Mouse (Mus musculus): ENCODE measurements around the gene Chrm3. TPM values are rescaled to one million over a fixed set of nuclear protein-coding genes. Genes with fewer than 3 reads are reported as not detected.
A peak's percentile ranks its signal among the peaks of the same experiment; 100 is the strongest.

Gene Chrm3
- polyA plus RNA-seq, 1 experiment from 2014 or later: 6.9 TPM

GRCm38 (mm10) chr13:9932714-9933113 lies 427.9 kb downstream of the Chrm3 start:
- no peak overlapping the region for H3K4me3 ChIP-seq (ENCODE audit: low read depth, low read length)
- WGBS: 57% methylated on average over 4 of the region's 4 CpGs
- no peaks in the 10 kb centered on the region for H3K36me3 ChIP-seq (ENCODE audit: control insufficient read depth, insufficient read depth, low read length)
- H3K9me3 ChIP-seq (ENCODE audit: control insufficient read depth, low read depth, low read length): no peaks in the 10 kb centered on the region
- no peak overlapping the region for H3K9ac ChIP-seq (replicated peaks; ENCODE audit: low read depth, low read length)
- no peak for ATAC-seq (ENCODE audit: insufficient number of reproducible peaks, insufficient read depth, low FRiP score, low read depth)
- H3K4me2 ChIP-seq (replicated peaks; ENCODE audit: low read depth, low read length): no peak overlapping the region
- no peaks in the 10 kb centered on the region for H3K27me3 ChIP-seq (ENCODE audit: control insufficient read depth, insufficient read depth, low read length)
- no peaks in the 10 kb centered on the region for H3K4me1 ChIP-seq (ENCODE audit: control insufficient read depth, insufficient read depth, low read length)
- H3K27ac ChIP-seq (ENCODE audit: low read length): no peak overlapping the region

- H3K36me3 ChIP-seq (ENCODE audit: control insufficient read depth, insufficient read depth, low read length): no peaks in the 10 kb centered on the region
These were observed 430.0 kb downstream of the Chrm3 start for GRCm38 (mm10) chr13:9930606-9931005.

DNA sequence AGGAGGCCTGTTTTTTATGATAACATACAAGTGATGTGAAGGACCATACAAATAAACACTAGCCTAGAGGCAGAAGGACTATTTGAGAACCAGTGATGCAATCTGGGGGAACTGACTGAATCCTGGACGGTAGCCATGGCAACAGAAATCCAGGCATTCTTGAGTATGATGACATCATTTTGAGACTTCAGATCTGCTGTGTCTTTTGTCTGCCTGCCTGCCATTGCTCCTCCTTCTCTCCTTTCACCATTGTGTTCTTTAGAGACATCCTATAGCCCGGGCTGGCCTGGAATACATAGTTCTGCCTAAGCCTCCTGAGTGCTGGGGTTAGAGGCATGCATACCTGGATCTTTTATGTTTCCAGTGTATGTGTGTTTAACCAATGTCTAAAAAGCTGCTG lies 430.7 kb downstream of the Chrm3 start:
- ATAC-seq (ENCODE audit: insufficient number of reproducible peaks, insufficient read depth, low FRiP score, low read depth): peak; percentile 23; the same call in 1 of the 2 replicates
- 69% methylated on average over 2 of the region's 2 CpGs for WGBS
- H3K4me3 ChIP-seq (ENCODE audit: low read depth, low read length): no peak overlapping the region
- no peak overlapping the region for H3K4me2 ChIP-seq (replicated peaks; ENCODE audit: low read depth, low read length)
- H3K4me1 ChIP-seq (ENCODE audit: control insufficient read depth, insufficient read depth, low read length): no peaks in the 10 kb centered on the region
- H3K9ac ChIP-seq (replicated peaks; ENCODE audit: low read depth, low read length): no peak overlapping the region
- H3K27ac ChIP-seq (ENCODE audit: low read length): no peak overlapping the region
- no peaks in the 10 kb centered on the region for H3K9me3 ChIP-seq (ENCODE audit: control insufficient read depth, low read depth, low read length)
- no peaks in the 10 kb centered on the region for H3K36me3 ChIP-seq (ENCODE audit: control insufficient read depth, insufficient read depth, low read length)
- no peaks in the 10 kb centered on the region for H3K27me3 ChIP-seq (ENCODE audit: control insufficient read depth, insufficient read depth, low read length)

More at GRCm38 (mm10) chr13:9930606-9931005, 430.0 kb downstream of the Chrm3 start:
- H3K27me3 ChIP-seq (ENCODE audit: control insufficient read depth, insufficient read depth, low read length): no peaks in the 10 kb centered on the region
- H3K27ac ChIP-seq (ENCODE audit: low read length): no peak overlapping the region
- no peak overlapping the region for H3K9ac ChIP-seq (replicated peaks; ENCODE audit: low read depth, low read length)
- H3K9me3 ChIP-seq (ENCODE audit: control insufficient read depth, low read depth, low read length): no peaks in the 10 kb centered on the region
- no peaks in the 10 kb centered on the region for H3K4me1 ChIP-seq (ENCODE audit: control insufficient read depth, insufficient read depth, low read length)
- H3K4me2 ChIP-seq (replicated peaks; ENCODE audit: low read depth, low read length): no peak overlapping the region
- H3K4me3 ChIP-seq (ENCODE audit: low read depth, low read length): no peak overlapping the region
- 79% methylated on average over 1 of the region's 1 CpGs for WGBS
- no peak for ATAC-seq (ENCODE audit: insufficient number of reproducible peaks, insufficient read depth, low FRiP score, low read depth)

DNA sequence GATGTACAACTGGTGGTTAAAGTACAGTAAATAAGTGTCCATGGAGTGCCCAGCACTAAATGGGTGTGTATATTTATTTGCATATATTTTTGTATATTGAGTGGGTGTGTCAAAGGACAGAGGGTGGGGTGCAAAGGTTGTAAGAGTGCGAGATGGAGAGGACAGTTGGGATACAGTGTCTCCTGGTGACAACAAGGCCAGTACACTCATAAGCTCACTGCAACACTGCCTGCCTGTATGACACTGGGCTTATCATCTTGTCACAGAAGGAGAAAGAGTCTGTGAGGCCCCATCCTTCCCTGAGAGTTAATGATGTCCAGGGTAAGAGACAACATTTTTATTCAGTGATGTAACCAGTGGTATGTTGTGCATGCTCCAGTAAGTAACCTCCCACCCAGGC lies 439.5 kb downstream of the Chrm3 start:
- Histone ChIP-seq H3K4me3 (ENCODE audit: low read depth, low read length) (no peak overlapping the region), H3K36me3 (ENCODE audit: control insufficient read depth, insufficient read depth, low read length) (no peaks in the 10 kb centered on the region), H3K27me3 (ENCODE audit: control insufficient read depth, insufficient read depth, low read length) (no peaks in the 10 kb centered on the region), H3K4me2 (replicated peaks; ENCODE audit: low read depth, low read length) (no peak overlapping the region), H3K4me1 (ENCODE audit: control insufficient read depth, insufficient read depth, low read length) (no peaks in the 10 kb centered on the region), H3K9ac (replicated peaks; ENCODE audit: low read depth, low read length) (no peak overlapping the region), H3K9me3 (ENCODE audit: control insufficient read depth, low read depth, low read length) (no peaks in the 10 kb centered on the region), H3K27ac (ENCODE audit: low read length) (no peak overlapping the region)
- no peak for ATAC-seq (ENCODE audit: insufficient number of reproducible peaks, insufficient read depth, low FRiP score, low read depth)
- WGBS: 70% methylated on average over 1 of the region's 1 CpGs

DNA sequence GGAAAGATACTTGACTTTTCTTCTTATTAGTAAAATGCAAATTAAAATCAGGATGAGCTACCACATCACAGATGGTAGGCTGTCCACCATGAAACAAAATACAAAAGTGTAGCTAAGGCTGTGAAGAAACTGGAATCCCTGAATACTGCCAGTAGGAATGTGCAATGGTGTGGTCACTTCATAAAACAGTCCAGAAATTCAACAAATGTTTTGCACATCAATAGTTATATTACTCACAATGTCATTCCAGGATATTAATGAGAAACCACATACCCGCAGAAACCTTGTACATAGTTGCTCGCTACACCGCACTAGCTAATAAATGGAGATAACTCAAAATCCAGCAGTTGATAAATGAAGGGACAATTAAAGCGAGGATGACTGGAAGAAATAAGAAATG lies 447.9 kb downstream of the Chrm3 start:
- no peak overlapping the region for H3K9ac ChIP-seq (replicated peaks; ENCODE audit: low read depth, low read length)
- H3K27ac ChIP-seq (ENCODE audit: low read length): no peak overlapping the region
- WGBS: 86% methylated on average over 4 of the region's 4 CpGs
- H3K36me3 ChIP-seq (ENCODE audit: control insufficient read depth, insufficient read depth, low read length): no peaks in the 10 kb centered on the region
- no peak overlapping the region for H3K4me2 ChIP-seq (replicated peaks; ENCODE audit: low read depth, low read length)
- ATAC-seq (ENCODE audit: insufficient number of reproducible peaks, insufficient read depth, low FRiP score, low read depth): no peak
- no peaks in the 10 kb centered on the region for H3K27me3 ChIP-seq (ENCODE audit: control insufficient read depth, insufficient read depth, low read length)
- no peaks in the 10 kb centered on the region for H3K4me1 ChIP-seq (ENCODE audit: control insufficient read depth, insufficient read depth, low read length)
- no peaks in the 10 kb centered on the region for H3K9me3 ChIP-seq (ENCODE audit: control insufficient read depth, low read depth, low read length)
- no peak overlapping the region for H3K4me3 ChIP-seq (ENCODE audit: low read depth, low read length)

GRCm38 (mm10) chr13:9908707-9909106 lies 451.9 kb downstream of the Chrm3 start:
- 87% methylated on average over 2 of the region's 2 CpGs for WGBS

GRCm38 (mm10) chr13:9907202-9907601 lies 453.4 kb downstream of the Chrm3 start:
- Histone ChIP-seq H3K9ac (replicated peaks; ENCODE audit: low read depth, low read length) (no peak overlapping the region), H3K27ac (ENCODE audit: low read length) (no peak overlapping the region), H3K9me3 (ENCODE audit: control insufficient read depth, low read depth, low read length) (no peaks in the 10 kb centered on the region), H3K4me2 (replicated peaks; ENCODE audit: low read depth, low read length) (no peak overlapping the region), H3K27me3 (ENCODE audit: control insufficient read depth, insufficient read depth, low read length) (no peaks in the 10 kb centered on the region), H3K4me3 (ENCODE audit: low read depth, low read length) (no peak overlapping the region), H3K36me3 (ENCODE audit: control insufficient read depth, insufficient read depth, low read length) (no peaks in the 10 kb centered on the region), H3K4me1 (ENCODE audit: control insufficient read depth, insufficient read depth, low read length) (no peaks in the 10 kb centered on the region)
- WGBS: 62% methylated on average over 3 of the region's 3 CpGs
- no peak for ATAC-seq (ENCODE audit: insufficient number of reproducible peaks, insufficient read depth, low FRiP score, low read depth)

More at GRCm38 (mm10) chr13:9908707-9909106, 451.9 kb downstream of the Chrm3 start:
- H3K4me3 ChIP-seq (ENCODE audit: low read depth, low read length): no peak overlapping the region
- no peak overlapping the region for H3K4me2 ChIP-seq (replicated peaks; ENCODE audit: low read depth, low read length)
- H3K9me3 ChIP-seq (ENCODE audit: control insufficient read depth, low read depth, low read length): no peaks in the 10 kb centered on the region
- no peaks in the 10 kb centered on the region for H3K36me3 ChIP-seq (ENCODE audit: control insufficient read depth, insufficient read depth, low read length)
- no peak for ATAC-seq (ENCODE audit: insufficient number of reproducible peaks, insufficient read depth, low FRiP score, low read depth)
- no peak overlapping the region for H3K27ac ChIP-seq (ENCODE audit: low read length)
- H3K27me3 ChIP-seq (ENCODE audit: control insufficient read depth, insufficient read depth, low read length): no peaks in the 10 kb centered on the region
- no peaks in the 10 kb centered on the region for H3K4me1 ChIP-seq (ENCODE audit: control insufficient read depth, insufficient read depth, low read length)
- H3K9ac ChIP-seq (replicated peaks; ENCODE audit: low read depth, low read length): no peak overlapping the region

DNA sequence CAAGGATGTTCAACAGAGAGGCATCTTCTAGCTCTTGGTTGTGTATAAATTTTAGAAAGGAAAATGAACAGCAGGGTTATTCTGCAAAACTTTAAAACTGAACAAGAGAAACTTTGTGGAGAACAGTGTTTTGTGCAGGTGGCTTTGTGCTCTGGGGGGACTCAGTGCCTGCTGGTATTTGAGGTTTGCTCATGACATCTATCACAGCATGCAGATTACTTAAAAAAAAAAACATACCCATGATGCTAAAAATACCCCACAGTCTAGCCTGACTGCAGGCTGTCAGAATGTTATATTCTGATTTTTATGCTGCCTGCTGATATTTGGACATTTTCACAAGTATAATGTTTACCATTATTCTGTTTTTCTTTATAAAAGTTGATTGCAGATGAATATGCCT lies 456.2 kb downstream of the Chrm3 start:
- H3K4me3 ChIP-seq (ENCODE audit: low read depth, low read length): no peak overlapping the region
- H3K36me3 ChIP-seq (ENCODE audit: control insufficient read depth, insufficient read depth, low read length): no peaks in the 10 kb centered on the region
- ATAC-seq (ENCODE audit: insufficient number of reproducible peaks, insufficient read depth, low FRiP score, low read depth): no peak
- H3K4me2 ChIP-seq (replicated peaks; ENCODE audit: low read depth, low read length): no peak overlapping the region
- H3K27me3 ChIP-seq (ENCODE audit: control insufficient read depth, insufficient read depth, low read length): no peaks in the 10 kb centered on the region
- no peak overlapping the region for H3K27ac ChIP-seq (ENCODE audit: low read length)
- H3K9me3 ChIP-seq (ENCODE audit: control insufficient read depth, low read depth, low read length): no peaks in the 10 kb centered on the region
- H3K4me1 ChIP-seq (ENCODE audit: control insufficient read depth, insufficient read depth, low read length): no peaks in the 10 kb centered on the region
- H3K9ac ChIP-seq (replicated peaks; ENCODE audit: low read depth, low read length): no peak overlapping the region

GRCm38 (mm10) chr13:9900653-9901385 lies 459.8 kb downstream of the Chrm3 start:
- Histone ChIP-seq H3K4me3 (ENCODE audit: low read depth, low read length) (no peak overlapping the region), H3K4me2 (replicated peaks; ENCODE audit: low read depth, low read length) (no peak overlapping the region), H3K27me3 (ENCODE audit: control insufficient read depth, insufficient read depth, low read length) (no peaks in the 10 kb centered on the region), H3K36me3 (ENCODE audit: control insufficient read depth, insufficient read depth, low read length) (no peaks in the 10 kb centered on the region), H3K4me1 (ENCODE audit: control insufficient read depth, insufficient read depth, low read length) (no peaks in the 10 kb centered on the region), H3K9me3 (ENCODE audit: control insufficient read depth, low read depth, low read length) (no peaks in the 10 kb centered on the region), H3K27ac (ENCODE audit: low read length) (no peak overlapping the region), H3K9ac (replicated peaks; ENCODE audit: low read depth, low read length) (no peak overlapping the region)
- no peak for ATAC-seq (ENCODE audit: insufficient number of reproducible peaks, insufficient read depth, low FRiP score, low read depth)
- WGBS: 76% methylated on average over 5 of the region's 5 CpGs
